Mouse (Mus musculus): Measurements from ENCODE around the gene Opn4. TPM values are rescaled to one million over a fixed set of nuclear protein-coding genes. Genes with fewer than 3 reads are reported as not detected.

Opn4 gene
- polyA plus RNA-seq, 1 experiment from 2014 or later, result not detected

Other genes starting within 250 kb of the Opn4 start
- not detected in 2 replicates for gene Fam25c, start 244.7 kb downstream of the Opn4 start, polyA plus RNA-seq (2014; fragmentation: Nextera tagmentation; extraction: Ambion mirVana)
- gene Sncg, start 225.4 kb downstream of the Opn4 start, polyA plus RNA-seq (2014; fragmentation: Nextera tagmentation; extraction: Ambion mirVana), result 50.6 and 76.6 TPM in 2 replicates
- 5.4 and 5.8 TPM in 2 replicates for gene Mmrn2, start 224.7 kb downstream of the Opn4 start, polyA plus RNA-seq (2014; fragmentation: Nextera tagmentation; extraction: Ambion mirVana)
- gene Bmpr1a, start 96.8 kb downstream of the Opn4 start, polyA plus RNA-seq (2014; fragmentation: Nextera tagmentation; extraction: Ambion mirVana), result 73.2 and 80.9 TPM in 2 replicates
- gene 9230112D13Rik, start 77.3 kb downstream of the Opn4 start, polyA plus RNA-seq (2014; fragmentation: Nextera tagmentation; extraction: Ambion mirVana), result not detected in 2 replicates
- gene Ldb3, start 11.5 kb downstream of the Opn4 start, polyA plus RNA-seq (2014; fragmentation: Nextera tagmentation; extraction: Ambion mirVana), result 0.31 and 0.90 TPM in 2 replicates
- gene Wapl, start 73.8 kb upstream of the Opn4 start, polyA plus RNA-seq (2014; fragmentation: Nextera tagmentation; extraction: Ambion mirVana), result 35.1 and 38.0 TPM in 2 replicates
- 0.17 and 0.27 TPM in 2 replicates for gene Grid1, start 220.0 kb upstream of the Opn4 start, polyA plus RNA-seq (2014; fragmentation: Nextera tagmentation; extraction: Ambion mirVana)